13 mouse cellular contexts compared by ENCODE assay signal in the genomic region with DNA sequence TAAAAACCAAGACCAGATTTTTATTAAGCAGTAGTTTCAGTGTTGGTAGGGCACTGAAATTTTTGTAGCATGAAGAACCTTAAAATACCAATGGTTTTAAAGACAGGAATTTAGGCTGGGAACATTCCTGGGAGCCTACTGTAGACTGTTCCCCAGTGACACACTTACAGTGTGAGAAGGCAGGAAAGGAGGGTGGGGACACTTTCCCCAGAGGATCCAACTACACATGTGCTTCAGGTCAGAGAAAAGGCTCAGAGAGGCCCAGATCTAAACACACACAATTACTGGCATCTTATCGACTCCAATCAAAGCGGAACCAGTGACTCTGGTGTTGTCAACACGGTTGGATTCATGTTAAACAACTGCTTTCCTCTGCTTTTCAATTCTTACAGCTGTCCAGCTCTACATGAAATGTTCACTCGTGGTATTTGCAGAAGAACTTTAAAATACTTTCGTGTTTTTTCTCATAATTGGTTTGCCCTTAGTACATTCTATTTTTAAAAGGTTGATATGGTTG. TPM values are rescaled to one million over a fixed set of nuclear protein-coding genes. Genes with fewer than 3 reads are reported as not detected.
DNase-seq lines count a peak whose midpoint lies in the region; ATAC-seq and TF ChIP-seq lines count a peak whose summit lies in the region.
"Had no signal": no experiment of that assay in that cellular context is flagged by ENCODE, and none has a peak within 500 bp of the region (broad histone marks: within the 10 kb centered on the region; RNA-seq: fewer than 3 reads in every experiment).

No protein-coding gene starts in this region.

- peaks cover 10% of the 10 kb centered on the region; the same call in 1 of the 2 replicates for H3K36me3 ChIP-seq in lung, postnatal 0 days (ENCODE audit: insufficient read depth, low read length)
- peaks cover 18% of the 10 kb centered on the region for H3K36me3 ChIP-seq in forebrain, embryonic 12.5 days (replicated peaks)
- no peaks in the 10 kb centered on the region for H3K36me3 ChIP-seq in hindbrain, postnatal 0 days (ENCODE audit: insufficient read depth, low read length)
- H3K36me3 ChIP-seq in neural tube, embryonic 14.5 days (ENCODE audit: control insufficient read depth, insufficient read depth, low read length): no peaks in the 10 kb centered on the region

- H3K4me3 ChIP-seq in lung, postnatal 0 days (ENCODE audit: low read depth, low read length): no peak overlapping the region
- no peak overlapping the region for H3K4me3 ChIP-seq in forebrain, embryonic 12.5 days (replicated peaks)
- no peak overlapping the region for H3K4me3 ChIP-seq in hindbrain, postnatal 0 days (ENCODE audit: low read length)
- no peak overlapping the region for H3K4me3 ChIP-seq in neural tube, embryonic 14.5 days (ENCODE audit: low read depth, low read length)
- H3K4me3 ChIP-seq: embryonic facial prominence, embryonic 12.5 days had no signal

- WGBS in lung, postnatal 0 days: 73% methylated on average over 5 of the region's 5 CpGs
- WGBS in forebrain, embryonic 12.5 days: 42% methylated on average over 5 of the region's 5 CpGs
- 31% methylated on average over 5 of the region's 5 CpGs for WGBS in hindbrain, postnatal 0 days
- 38% methylated on average over 5 of the region's 5 CpGs for WGBS in neural tube, embryonic 14.5 days

- no peak overlapping the region for H3K9ac ChIP-seq in lung, postnatal 0 days (replicated peaks; ENCODE audit: low read depth)
- no peak overlapping the region for H3K9ac ChIP-seq in forebrain, embryonic 12.5 days
- no peak overlapping the region for H3K9ac ChIP-seq in hindbrain, postnatal 0 days (replicated peaks; ENCODE audit: low read length)
- H3K9ac ChIP-seq in neural tube, embryonic 14.5 days (replicated peaks; ENCODE audit: low read depth, low read length): no peak overlapping the region
- H3K9ac ChIP-seq: embryonic facial prominence, embryonic 12.5 days; liver, postnatal 0 days had no signal

- TF ChIP-seq CTCF in lung, postnatal 0 days (IDR thresholded peaks at IDR 0.05): no peak
- no peak for TF ChIP-seq CTCF in hindbrain, postnatal 0 days (IDR thresholded peaks at IDR 0.05; ENCODE audit: low read depth)

- no peaks in the 10 kb centered on the region for H3K27me3 ChIP-seq in lung, postnatal 0 days (replicated peaks; ENCODE audit: insufficient read depth, low read length)
- no peaks in the 10 kb centered on the region for H3K27me3 ChIP-seq in forebrain, embryonic 12.5 days
- no peaks in the 10 kb centered on the region for H3K27me3 ChIP-seq in hindbrain, postnatal 0 days (ENCODE audit: insufficient read depth, low read length)
- no peaks in the 10 kb centered on the region for H3K27me3 ChIP-seq in neural tube, embryonic 14.5 days (ENCODE audit: control insufficient read depth, insufficient read depth, low read length)
- H3K27me3 ChIP-seq: embryonic facial prominence, embryonic 12.5 days had no signal

- no peak overlapping the region for H3K27ac ChIP-seq in lung, postnatal 0 days (ENCODE audit: low read length)
- peak overlapping the region; percentile 95 for H3K27ac ChIP-seq in forebrain, embryonic 12.5 days
- peak overlapping the region; percentile 88 for H3K27ac ChIP-seq in hindbrain, postnatal 0 days
- H3K27ac ChIP-seq in neural tube, embryonic 14.5 days (ENCODE audit: low read depth, low read length): peak overlapping the region; percentile 90
- H3K27ac ChIP-seq: embryonic facial prominence, embryonic 12.5 days; kidney, postnatal 0 days had no signal

- H3K9me3 ChIP-seq in lung, postnatal 0 days (ENCODE audit: low read length): no peaks in the 10 kb centered on the region
- H3K9me3 ChIP-seq in forebrain, embryonic 12.5 days: 0 out of 2 replicates have a peak, but pooled peaks cover 3% of the 10 kb centered on the region
- H3K9me3 ChIP-seq in hindbrain, postnatal 0 days (ENCODE audit: low read length): no peaks in the 10 kb centered on the region
- H3K9me3 ChIP-seq in neural tube, embryonic 14.5 days (ENCODE audit: control insufficient read depth, low read length): no peaks in the 10 kb centered on the region
- H3K9me3 ChIP-seq: embryonic facial prominence, embryonic 12.5 days had no signal

- no peaks in the 10 kb centered on the region for H3K4me1 ChIP-seq in lung, postnatal 0 days (ENCODE audit: insufficient read depth, low read depth, low read length)
- H3K4me1 ChIP-seq in forebrain, embryonic 12.5 days: peaks cover 54% of the 10 kb centered on the region
- H3K4me1 ChIP-seq in hindbrain, postnatal 0 days (ENCODE audit: insufficient read depth, low read length): peaks cover 24% of the 10 kb centered on the region
- H3K4me1 ChIP-seq in neural tube, embryonic 14.5 days (ENCODE audit: control insufficient read depth, insufficient read depth, low read length): peaks cover 18% of the 10 kb centered on the region
- H3K4me1 ChIP-seq: embryonic facial prominence, embryonic 12.5 days had no signal

- no peak for TF ChIP-seq EP300 in lung, postnatal 0 days (IDR thresholded peaks at IDR 0.05)

- no peak for ATAC-seq in lung, postnatal 0 days
- ATAC-seq in forebrain, embryonic 12.5 days (ENCODE audit: low FRiP score): no peak
- no peak for ATAC-seq in hindbrain, postnatal 0 days
- ATAC-seq in neural tube, embryonic 14.5 days (ENCODE audit: low read depth): no peak
- ATAC-seq: activated CD4-positive, CD25-positive, alpha-beta regulatory T cell, adult 4 months; liver, postnatal 0 days had no signal

- H3K4me2 ChIP-seq in lung, postnatal 0 days (replicated peaks; ENCODE audit: low read depth, low read length): no peak overlapping the region
- H3K4me2 ChIP-seq in forebrain, embryonic 12.5 days: peak overlapping the region; percentile 44
- H3K4me2 ChIP-seq in hindbrain, postnatal 0 days (ENCODE audit: low read depth, low read length): peak overlapping the region; percentile 5; the same call in 1 of the 2 replicates
- no peak overlapping the region for H3K4me2 ChIP-seq in neural tube, embryonic 14.5 days (ENCODE audit: low read depth, low read length)
- H3K4me2 ChIP-seq: embryonic facial prominence, embryonic 12.5 days had no signal

- peak; percentile 39 for DNase-seq in lung, postnatal 36 days
- DNase-seq in lung, postnatal 0 days (ENCODE audit: low spot score): no peak
- DNase-seq in hindbrain, postnatal 0 days (ENCODE audit: low spot score): no peak
- no peak for DNase-seq in lung, postnatal 25 days (ENCODE audit: low spot score)
- no peak for DNase-seq in frontal cortex, adult 2 months (ENCODE audit: extremely low spot score in 1 of 2, low spot score in 1 of 2)
- DNase-seq: heart, postnatal 14 days; liver, postnatal 0 days; right cerebral cortex, adult 18-20 months had no signal

RNA-seq across cellular contexts. Expression of gene Cdc42se2, which starts 32.3 kb away (rescaled TPM):
- 56.3 and 62.5 TPM in 2 replicates for polyA plus RNA-seq in lung, postnatal 0 days (2015; fragmentation: Nextera tagmentation; extraction: Ambion mirVana)
- 228 and 237 TPM in 2 replicates for polyA plus RNA-seq in forebrain, embryonic 12.5 days (2016; fragmentation: Nextera tagmentation; extraction: Ambion mirVana)
- 141 and 144 TPM in 2 replicates for total RNA-seq in hindbrain, postnatal 0 days (2014; rRNA removed)
- 139 TPM in 2 replicates for polyA plus RNA-seq in hindbrain, postnatal 0 days (2015; fragmentation: Nextera tagmentation; extraction: Ambion mirVana)
- 152 and 153 TPM in 2 replicates for polyA plus RNA-seq in neural tube, embryonic 14.5 days (2014; fragmentation: Nextera tagmentation; extraction: Ambion mirVana)
- polyA plus RNA-seq in frontal cortex, adult 2 months (2012; rRNA removed): 160 and 168 TPM in 2 replicates

Comparison
In these comparisons a context has a peak if more than half of its experiments do, and no peak if none do; other contexts are left out.
1. H3K4me2 ChIP-seq: peak in forebrain, embryonic 12.5 days (single experiment) and hindbrain, postnatal 0 days (single experiment); none in lung, postnatal 0 days (single experiment) and neural tube, embryonic 14.5 days (single experiment).